Mouse (Mus musculus) midbrain, postnatal 0 days (tissue): ENCODE data around the gene 1600002K03Rik. TPM values are rescaled to one million over a fixed set of nuclear protein-coding genes. Genes with fewer than 3 reads are reported as not detected.

Experiments
- ATAC-seq: fragments of 200-750 bp; cut with Nextera tagmentation; 2 replicates; pipeline ENCODE4 v1.8.0; 2017; ENCODE audit warnings: moderate number of reproducible peaks, mild to moderate bottlenecking, moderate TSS enrichment, moderate library complexity; ENCODE audit not compliant: low FRiP score
- DNase-seq: peaks from one replicate; pipeline ENCODE4 v3.0.0-alpha.2; 2015; ENCODE audit warnings: low spot score
- H3K27ac ChIP-seq: fragments of 300-500 bp; sonication (generic); 2 replicates; pipeline ENCODE4 v1.5.1; 2014; ENCODE audit warnings: low read depth, mild to moderate bottlenecking, low read length, mixed read lengths
- H3K27me3 ChIP-seq: fragments of 300-500 bp; sonication (generic); 2 replicates; pipeline ENCODE4 v1.6.1; 2014; ENCODE audit warnings: low read length, control low read depth, mixed read lengths; ENCODE audit not compliant: insufficient read depth
- H3K36me3 ChIP-seq: fragments of 300-500 bp; sonication (generic); 2 replicates; pipeline ENCODE4 v1.6.1; 2014; ENCODE audit warnings: low read length, control low read depth, mixed read lengths; ENCODE audit not compliant: insufficient read depth
- H3K4me1 ChIP-seq: fragments of 300-500 bp; sonication (generic); 2 replicates; pipeline ENCODE4 v1.6.1; 2014; ENCODE audit warnings: mild to moderate bottlenecking, control low read depth, antibody characterized with exemption, low read length, mixed read lengths; ENCODE audit not compliant: insufficient read depth
- H3K4me2 ChIP-seq: fragments of 300-500 bp; sonication (generic); 2 replicates; pipeline ENCODE4 v1.6.1; 2014; ENCODE audit warnings: low read depth, mild to moderate bottlenecking, low read length, mixed read lengths; ENCODE audit not compliant: poor library complexity, severe bottlenecking
- H3K4me3 ChIP-seq: fragments of 300-500 bp; sonication (generic); 2 replicates; pipeline ENCODE4 v1.5.1; 2014; ENCODE audit warnings: low read depth, mild to moderate bottlenecking, low read length, moderate library complexity
- H3K9ac ChIP-seq: fragments of 300-500 bp; sonication (generic); replicated peaks from 2 replicates; pipeline ENCODE4 v1.6.1; 2014; ENCODE audit warnings: mild to moderate bottlenecking, low read length, moderate library complexity, mixed read lengths; ENCODE audit not compliant: poor library complexity, severe bottlenecking
- H3K9me3 ChIP-seq: fragments of 300-500 bp; sonication (generic); 2 replicates; pipeline ENCODE4 v1.6.1; 2016; ENCODE audit warnings: low read length, control low read depth
- CTCF ChIP-seq: IDR thresholded peaks from 2 replicates; pipeline ENCODE4 v1.5.1; 2016; ENCODE audit warnings: antibody characterized with exemption, mild to moderate bottlenecking
- WGBS: fragments of 180-500 bp; shearing (Covaris S2); extraction: QIAGEN DNeasy Blood & Tissue Kit; methylation state at CpG from one replicate; pipeline ENCODE4 v1.1.7; 2014; 5-methylcytosine and 5-hydroxymethylcytosine counted together
- polyA plus RNA-seq: library from polyadenylated mRNA; unstranded; fragments of >200 nt; fragmentation: Nextera tagmentation; extraction: Ambion mirVana; gene quantifications from 2 replicates; pipeline ENCODE4 v1.2.1, GENCODE M21; 2015
- total RNA-seq: library from RNA; depleted of rRNA; stranded (reverse); fragments of >200 nt; gene quantifications from 2 replicates; pipeline ENCODE4 v1.2.3, GENCODE M21; 2014

1600002K03Rik gene
- total and polyA plus RNA-seq, 2 experiments from 2014 or later: 2.8 to 4.1 TPM

- no peak overlapping the region for H3K4me2 ChIP-seq
Observed at GRCm38 (mm10) chr10:80171252-80171651, 1.5 kb upstream of the 1600002K03Rik start.

DNA sequence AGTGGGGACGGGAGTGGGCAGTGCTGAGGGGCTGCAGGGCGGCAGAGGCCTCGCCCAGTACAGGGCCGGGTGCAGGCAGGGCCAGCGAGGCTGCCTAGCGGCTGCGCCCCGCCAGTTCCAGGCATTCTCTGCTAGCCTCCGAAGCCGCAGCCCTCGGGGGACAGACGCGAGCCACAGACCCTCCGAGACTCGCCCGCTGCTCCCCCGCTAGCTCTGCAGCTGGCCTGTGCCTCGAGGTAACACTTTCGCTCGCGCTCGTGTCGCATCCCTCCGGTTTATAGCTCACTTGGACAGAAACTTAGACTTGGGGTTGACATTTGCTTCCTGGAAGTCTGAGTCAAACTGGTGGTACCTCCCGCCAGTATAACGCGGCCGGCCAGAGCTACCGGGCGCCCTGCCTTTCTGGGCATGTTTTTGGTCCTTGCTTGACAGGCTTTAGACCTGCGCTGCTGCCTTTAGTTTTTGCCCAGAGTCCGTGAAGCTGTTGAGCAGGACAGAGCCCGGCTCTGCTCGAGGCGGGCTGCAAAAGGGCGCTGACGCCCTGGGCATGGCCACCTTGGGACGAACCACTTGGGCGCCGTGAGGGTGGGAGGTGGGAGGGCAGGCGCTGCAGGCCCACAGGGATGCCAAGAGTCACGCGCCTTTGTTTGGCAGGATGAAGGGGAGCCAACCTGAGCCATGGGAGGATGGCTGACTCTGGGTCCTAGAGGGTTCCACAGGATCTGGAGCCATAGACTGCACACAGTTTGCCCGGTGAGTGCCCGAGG, 801 bp upstream of the 1600002K03Rik start:
- Histone ChIP-seq H3K27ac (peak overlapping the region; percentile 83), H3K4me3 (no peak overlapping the region), H3K4me2 (peak overlapping the region; percentile 60), H3K4me1 (peaks cover 7% of the 10 kb centered on the region; the same call in 1 of the 2 replicates), H3K9ac (peak overlapping the region; percentile 56), H3K27me3 (no peaks in the 10 kb centered on the region), H3K9me3 (no peaks in the 10 kb centered on the region), H3K36me3 (peaks cover 18% of the 10 kb centered on the region)
- DNase-seq: no peak
- TF ChIP-seq CTCF: no peak
- WGBS: 75% methylated on average over 45 of the region's 45 CpGs
- no peak for ATAC-seq

More at GRCm38 (mm10) chr10:80171252-80171651, 1.5 kb upstream of the 1600002K03Rik start:
- Histone ChIP-seq H3K4me3 (no peak overlapping the region), H3K9me3 (no peaks in the 10 kb centered on the region), H3K9ac (no peak overlapping the region), H3K27me3 (no peaks in the 10 kb centered on the region), H3K36me3 (peaks cover 18% of the 10 kb centered on the region), H3K4me1 (peaks cover 7% of the 10 kb centered on the region; the same call in 1 of the 2 replicates), H3K27ac (no peak overlapping the region)
- no peak for TF ChIP-seq CTCF
- no peak for DNase-seq
- ATAC-seq: no peak
- WGBS: 88% methylated on average over 15 of the region's 15 CpGs

GRCm38 (mm10) chr10:80173358-80173757, 614 bp downstream of the 1600002K03Rik start:
- no peaks in the 10 kb centered on the region for H3K27me3 ChIP-seq
- WGBS: 15% methylated on average over 11 of the region's 11 CpGs
- H3K27ac ChIP-seq: 0 out of 2 replicates have a peak overlapping the region, but pooled peaks have one; percentile 51
- peak overlapping the region; percentile 60 for H3K4me2 ChIP-seq
- no peaks in the 10 kb centered on the region for H3K9me3 ChIP-seq
- H3K36me3 ChIP-seq: peaks cover 18% of the 10 kb centered on the region
- no peak overlapping the region for H3K9ac ChIP-seq
- H3K4me1 ChIP-seq: peaks cover 7% of the 10 kb centered on the region; the same call in 1 of the 2 replicates
- no peak for DNase-seq
- H3K4me3 ChIP-seq: peak overlapping the region; percentile 41
- ATAC-seq: no peak
- TF ChIP-seq CTCF: no peak

DNA sequence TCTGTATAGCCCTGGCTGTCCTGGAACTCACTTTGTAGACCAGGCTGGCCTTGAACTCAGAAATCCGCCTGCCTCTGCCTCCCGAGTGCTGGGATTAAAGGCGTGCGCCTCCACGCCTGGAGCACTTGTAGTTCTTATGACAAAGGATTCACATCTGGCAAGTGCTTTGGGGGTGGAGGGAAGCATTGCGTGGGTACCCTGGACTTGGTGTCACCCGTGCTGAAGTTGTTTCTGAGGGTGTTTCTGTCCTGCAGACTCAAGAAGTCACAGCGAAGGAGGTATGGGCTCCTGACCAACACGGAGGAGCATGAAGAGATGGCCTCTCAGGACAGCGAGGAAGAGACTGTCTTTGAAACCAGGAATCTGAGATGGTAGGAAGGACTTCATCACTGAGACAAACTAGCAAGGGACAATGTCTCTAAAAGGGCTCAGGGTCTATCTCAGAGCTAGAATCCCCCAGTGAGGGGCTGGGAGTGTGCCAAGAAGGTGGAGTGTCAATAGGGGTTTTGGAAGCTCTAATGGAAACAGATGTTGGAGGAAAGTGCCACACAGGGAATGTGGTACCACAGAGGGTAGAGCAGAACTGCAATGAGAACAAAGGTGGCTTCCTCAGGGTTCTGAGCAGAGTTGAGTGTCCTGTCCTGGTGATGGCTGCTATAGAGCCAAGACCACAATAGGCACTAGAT, 1.4 kb downstream of the 1600002K03Rik start:
- H3K36me3 ChIP-seq: peaks cover 18% of the 10 kb centered on the region
- H3K27me3 ChIP-seq: no peaks in the 10 kb centered on the region
- no peak overlapping the region for H3K27ac ChIP-seq
- DNase-seq: no peak
- no peak for ATAC-seq
- no peak overlapping the region for H3K4me3 ChIP-seq
- no peak overlapping the region for H3K4me2 ChIP-seq
- 0 out of 2 replicates have a peak, but pooled peaks cover 3% of the 10 kb centered on the region for H3K4me1 ChIP-seq
- no peaks in the 10 kb centered on the region for H3K9me3 ChIP-seq
- WGBS: 80% methylated on average over 10 of the region's 10 CpGs
- H3K9ac ChIP-seq: no peak overlapping the region
- no peak for TF ChIP-seq CTCF

GRCm38 (mm10) chr10:80174705-80175104, 2.0 kb downstream of the 1600002K03Rik start:
- ATAC-seq: no peak
- Histone ChIP-seq H3K4me2 (no peak overlapping the region), H3K27me3 (no peaks in the 10 kb centered on the region), H3K27ac (no peak overlapping the region), H3K36me3 (peaks cover 18% of the 10 kb centered on the region), H3K9ac (no peak overlapping the region), H3K4me1 (0 out of 2 replicates have a peak, but pooled peaks cover 3% of the 10 kb centered on the region), H3K9me3 (no peaks in the 10 kb centered on the region), H3K4me3 (no peak overlapping the region)
- TF ChIP-seq CTCF: peak; percentile 57
- DNase-seq: no peak
- WGBS: 30% methylated on average over 2 of the region's 2 CpGs
